Mouse (Mus musculus) kidney, postnatal 0 days (tissue): ENCODE measurements around the gene Ttyh2. TPM values are rescaled to one million over a fixed set of nuclear protein-coding genes. Genes with fewer than 3 reads are reported as not detected.
A peak's percentile ranks its signal among the peaks of the same experiment; 100 is the strongest.

Experiments
- ATAC-seq: fragments of 200-750 bp; cut with Nextera tagmentation; replicated peaks from 2 replicates; pipeline ENCODE4 v1.8.0; 2017; ENCODE audit warnings: low read depth, moderate number of reproducible peaks, moderate TSS enrichment, moderate library complexity; ENCODE audit not compliant: low FRiP score
- DNase-seq: peaks from one replicate; pipeline ENCODE4 v3.0.0-alpha.2; 2016; ENCODE audit warnings: low spot score
- H3K27ac ChIP-seq: fragments of 300-500 bp; sonication (generic); 2 replicates; pipeline ENCODE4 v1.5.1; 2014; ENCODE audit warnings: mild to moderate bottlenecking
- H3K27me3 ChIP-seq: fragments of 300-500 bp; sonication (generic); 2 replicates; pipeline ENCODE4 v1.6.1; 2014; ENCODE audit warnings: low read length, mixed read lengths; ENCODE audit not compliant: insufficient read depth
- H3K36me3 ChIP-seq: fragments of 300-500 bp; sonication (generic); 2 replicates; pipeline ENCODE4 v1.6.1; 2014; ENCODE audit warnings: low read length, mixed read lengths; ENCODE audit not compliant: insufficient read depth
- H3K4me1 ChIP-seq: fragments of 300-500 bp; sonication (generic); replicated peaks from 2 replicates; pipeline ENCODE4 v1.6.1; 2014; ENCODE audit warnings: antibody characterized with exemption, low read length, mixed read lengths; ENCODE audit not compliant: insufficient read depth
- H3K4me2 ChIP-seq: fragments of 300-500 bp; sonication (generic); 2 replicates; pipeline ENCODE4 v1.6.1; 2014; ENCODE audit warnings: mild to moderate bottlenecking, low read length, moderate library complexity, mixed read lengths
- H3K4me3 ChIP-seq: fragments of 300-500 bp; sonication (generic); replicated peaks from 2 replicates; pipeline ENCODE4 v1.5.1; 2014; ENCODE audit warnings: low read depth, low read length
- H3K9ac ChIP-seq: fragments of 300-500 bp; sonication (generic); 2 replicates; pipeline ENCODE4 v1.6.1; 2014; ENCODE audit warnings: low read depth, low read length
- H3K9me3 ChIP-seq: fragments of 300-500 bp; sonication (generic); replicated peaks from 2 replicates; pipeline ENCODE4 v1.6.1; 2016; ENCODE audit warnings: low read length, inconsistent platforms, mixed read lengths
- CTCF ChIP-seq: IDR thresholded peaks from 2 replicates; pipeline ENCODE4 v1.5.1; 2016; ENCODE audit warnings: antibody characterized with exemption, low read depth, mild to moderate bottlenecking, moderate library complexity
- WGBS: fragments of 180-500 bp; shearing (Covaris S2); extraction: QIAGEN DNeasy Blood & Tissue Kit; methylation state at CpG from one replicate; pipeline ENCODE4 v1.1.7; 2014; 5-methylcytosine and 5-hydroxymethylcytosine counted together
- polyA plus RNA-seq: library from polyadenylated mRNA; unstranded; fragments of >200 nt; fragmentation: Nextera tagmentation; extraction: Ambion mirVana; gene quantifications from 2 replicates; pipeline ENCODE4 v1.2.1, GENCODE M21; 2015

Ttyh2 gene
- polyA plus RNA-seq, 1 experiment from 2014 or later: 22.6 TPM

DNA sequence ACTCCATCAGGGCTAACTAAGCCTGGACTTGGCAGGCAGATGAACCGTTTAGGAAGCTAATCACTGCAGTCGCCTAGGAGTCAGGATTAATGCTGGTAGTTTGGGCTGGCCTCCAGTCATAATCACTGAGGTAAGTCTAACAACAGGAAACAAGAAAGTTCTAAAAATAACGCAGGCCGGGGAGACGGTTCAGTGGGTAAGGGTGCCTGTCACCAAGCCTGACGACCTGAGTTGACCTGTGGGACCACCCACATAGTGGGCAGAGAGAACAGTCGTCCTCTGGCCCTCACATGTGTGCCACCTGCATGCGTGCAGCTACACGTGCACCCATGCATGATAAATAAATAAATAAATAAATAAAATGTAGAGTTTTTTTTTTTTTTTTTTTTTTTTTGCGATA is 65.4 kb downstream of the Ttyh2 start:
- Histone ChIP-seq H3K27me3 (no peaks in the 10 kb centered on the region), H3K27ac (no peak overlapping the region), H3K36me3 (no peaks in the 10 kb centered on the region), H3K4me1 (0 out of 2 replicates have a peak, but pooled peaks cover 7% of the 10 kb centered on the region), H3K9ac (0 out of 2 replicates have a peak overlapping the region, but pooled peaks have one; percentile 10), H3K9me3 (no peaks in the 10 kb centered on the region), H3K4me2 (0 out of 2 replicates have a peak overlapping the region, but pooled peaks have one; percentile 5), H3K4me3 (no peak overlapping the region)
- no peak for TF ChIP-seq CTCF
- DNase-seq (peak; percentile 58), ATAC-seq (peak; percentile 63)
- 17% methylated on average over 10 of the region's 10 CpGs for WGBS

DNA sequence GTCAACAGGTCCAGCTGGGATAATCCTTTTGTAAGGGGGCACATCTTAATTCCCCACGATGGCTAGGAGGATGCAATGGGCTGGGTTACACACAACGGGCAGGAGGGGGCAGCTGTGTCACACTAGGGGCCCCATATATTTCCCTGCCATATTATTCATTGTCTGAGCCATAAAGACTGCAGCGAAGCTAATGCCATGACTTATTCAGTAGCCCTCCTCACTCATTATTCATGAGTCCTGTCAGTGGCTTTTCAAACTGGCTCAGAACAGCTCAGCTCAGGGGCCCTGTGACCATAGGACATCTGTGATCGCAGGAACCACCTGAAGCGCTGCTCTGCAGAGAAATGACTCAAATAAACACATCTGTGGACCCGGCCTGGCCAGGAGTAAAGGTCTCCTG is 66.2 kb downstream of the Ttyh2 start:
- ATAC-seq: no peak
- no peak overlapping the region for H3K4me3 ChIP-seq
- no peak for TF ChIP-seq CTCF
- H3K27me3 ChIP-seq: no peaks in the 10 kb centered on the region
- H3K27ac ChIP-seq: no peak overlapping the region
- 36% methylated on average over 6 of the region's 6 CpGs for WGBS
- no peaks in the 10 kb centered on the region for H3K36me3 ChIP-seq
- H3K4me1 ChIP-seq: 0 out of 2 replicates have a peak, but pooled peaks cover 7% of the 10 kb centered on the region
- DNase-seq: no peak
- H3K4me2 ChIP-seq: no peak overlapping the region
- no peak overlapping the region for H3K9ac ChIP-seq
- H3K9me3 ChIP-seq: no peaks in the 10 kb centered on the region

DNA sequence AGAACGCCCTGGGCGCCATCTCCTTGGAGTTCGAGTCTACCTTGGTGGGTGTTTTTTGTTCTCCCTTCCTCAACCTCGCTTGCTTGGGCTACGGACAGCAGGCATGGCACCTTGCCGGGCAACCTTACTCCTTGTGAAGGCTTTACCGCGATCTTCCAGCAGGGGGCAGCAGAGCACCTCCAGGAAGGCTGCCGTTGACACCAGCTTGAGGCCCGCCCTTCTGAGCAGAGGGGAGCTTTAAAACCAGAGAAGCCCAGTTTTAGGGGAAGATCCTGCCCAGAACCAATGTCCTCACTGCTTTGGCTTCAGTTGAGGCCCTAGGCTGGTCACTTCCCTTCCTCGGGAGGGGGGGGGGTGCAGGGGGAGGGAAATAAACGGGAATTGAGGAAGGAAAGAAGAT is 69.9 kb downstream of the Ttyh2 start:
- no peaks in the 10 kb centered on the region for H3K9me3 ChIP-seq
- H3K36me3 ChIP-seq: no peaks in the 10 kb centered on the region
- H3K4me2 ChIP-seq: peak overlapping the region; percentile 21; the same call in 1 of the 2 replicates
- no peak overlapping the region for H3K4me3 ChIP-seq
- no peak overlapping the region for H3K27ac ChIP-seq
- WGBS: under 1% methylated on average over 12 of the region's 12 CpGs
- peak; percentile 98 for TF ChIP-seq CTCF
- ATAC-seq: peak; percentile 48; the same call in 1 of the 2 replicates
- 0 out of 2 replicates have a peak, but pooled peaks cover 3% of the 10 kb centered on the region for H3K4me1 ChIP-seq
- DNase-seq: peak; percentile 92
- H3K9ac ChIP-seq: no peak overlapping the region
- H3K27me3 ChIP-seq: no peaks in the 10 kb centered on the region

DNA sequence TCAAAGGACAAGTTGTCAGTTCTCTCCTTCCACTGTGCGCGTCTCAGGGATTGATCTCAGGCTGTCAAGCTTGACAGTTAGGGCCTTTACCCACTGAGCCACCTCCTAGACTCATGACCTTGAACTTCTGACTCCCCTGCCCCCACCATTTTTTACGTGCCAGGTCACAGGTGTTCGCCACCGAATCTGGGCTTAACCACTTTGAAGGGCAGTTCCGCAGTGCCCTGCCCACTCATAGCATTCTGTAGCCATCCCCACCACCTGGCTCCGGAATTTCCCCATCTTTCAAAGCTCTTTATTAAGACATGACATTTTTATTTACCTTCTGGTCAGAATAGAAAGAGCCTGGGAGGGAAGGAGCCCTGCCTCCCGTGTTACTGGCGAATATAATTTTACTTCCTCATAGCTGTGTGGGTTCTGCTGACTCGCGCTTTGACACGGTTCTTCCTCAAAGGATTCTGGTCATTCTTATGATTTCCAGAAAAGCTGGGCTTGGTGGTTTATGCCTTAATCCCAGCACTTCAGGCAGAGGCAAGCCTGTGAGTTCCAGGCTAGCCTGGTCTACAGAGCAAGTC is 72.4 kb downstream of the Ttyh2 start:
- 44% methylated on average over 12 of the region's 12 CpGs for WGBS
- DNase-seq: no peak
- Histone ChIP-seq H3K36me3 (no peaks in the 10 kb centered on the region), H3K27me3 (no peaks in the 10 kb centered on the region), H3K9ac (no peak overlapping the region), H3K27ac (no peak overlapping the region), H3K9me3 (no peaks in the 10 kb centered on the region), H3K4me2 (no peak overlapping the region), H3K4me3 (no peak overlapping the region), H3K4me1 (no peaks in the 10 kb centered on the region)
- TF ChIP-seq CTCF: no peak
- no peak for ATAC-seq

DNA sequence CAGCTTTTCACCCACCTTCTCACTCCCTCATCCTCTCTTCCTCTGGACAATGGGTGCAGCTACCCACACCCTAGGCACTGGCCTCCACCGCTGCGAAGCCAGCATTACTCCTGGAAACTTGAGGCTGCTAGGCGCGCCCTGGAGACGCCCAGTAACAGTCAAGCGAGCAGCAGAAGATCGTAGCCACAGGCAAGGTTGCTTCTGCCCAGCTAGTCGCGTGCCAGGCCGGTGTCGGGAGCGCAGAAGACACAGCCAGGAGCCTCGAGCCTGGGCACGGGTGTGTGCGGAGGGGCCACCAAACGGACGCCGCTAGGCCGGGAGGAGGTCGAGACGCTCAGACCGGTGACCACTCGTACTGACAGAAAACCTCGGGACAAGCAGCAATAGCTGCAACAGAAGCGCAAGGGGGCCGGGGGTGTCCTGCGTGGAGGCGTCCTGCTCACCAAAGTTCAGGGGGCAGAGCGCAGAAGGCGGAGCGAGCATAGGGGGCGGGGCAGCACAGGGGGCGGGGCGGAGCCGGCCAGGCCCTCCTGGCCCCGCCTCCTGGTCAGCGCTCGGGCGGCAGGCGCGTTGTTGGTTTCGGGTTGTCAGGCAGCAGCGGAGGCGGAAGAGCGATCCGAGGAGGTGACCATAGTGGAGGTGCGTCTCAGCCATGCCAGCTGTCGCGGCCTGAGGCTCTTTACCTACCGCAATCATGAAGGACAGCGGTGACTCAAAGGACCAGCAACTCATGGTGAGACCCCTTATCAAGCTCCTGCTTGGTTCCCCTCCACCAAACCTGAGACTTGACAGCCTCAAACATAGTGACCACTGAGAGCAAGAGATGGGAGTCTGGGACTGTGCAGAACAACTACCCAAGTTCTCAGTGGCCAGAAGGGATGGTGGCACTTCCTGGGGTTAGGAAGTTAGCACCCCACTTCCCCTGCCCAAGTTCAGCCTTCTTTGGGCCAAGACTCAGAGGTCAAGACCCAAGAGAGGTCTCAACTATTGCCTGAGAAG is 89.9 kb downstream of the Ttyh2 start, which contains the start of gene Kif19a:
Gene Kif19a, plus strand, starts transcription at position 569 of the 999 bp plus-strand sequence.
- Histone ChIP-seq H3K4me1 (no peaks in the 10 kb centered on the region), H3K27ac (no peak within 1 kb of the TSS), H3K4me2 (peak within 1 kb of the TSS; percentile 71), H3K9me3 (no peaks in the 10 kb centered on the region), H3K9ac (no peak within 1 kb of the TSS), H3K27me3 (0 out of 2 replicates have a peak, but pooled peaks cover 13% of the 10 kb centered on the region), H3K36me3 (no peaks in the 10 kb centered on the region), H3K4me3 (peak within 1 kb of the TSS; percentile 32)
- DNase-seq: peak; percentile 83
- peak; percentile 74 for ATAC-seq
- 4% methylated on average over 46 of the region's 51 CpGs for WGBS
- no peak for TF ChIP-seq CTCF

DNA sequence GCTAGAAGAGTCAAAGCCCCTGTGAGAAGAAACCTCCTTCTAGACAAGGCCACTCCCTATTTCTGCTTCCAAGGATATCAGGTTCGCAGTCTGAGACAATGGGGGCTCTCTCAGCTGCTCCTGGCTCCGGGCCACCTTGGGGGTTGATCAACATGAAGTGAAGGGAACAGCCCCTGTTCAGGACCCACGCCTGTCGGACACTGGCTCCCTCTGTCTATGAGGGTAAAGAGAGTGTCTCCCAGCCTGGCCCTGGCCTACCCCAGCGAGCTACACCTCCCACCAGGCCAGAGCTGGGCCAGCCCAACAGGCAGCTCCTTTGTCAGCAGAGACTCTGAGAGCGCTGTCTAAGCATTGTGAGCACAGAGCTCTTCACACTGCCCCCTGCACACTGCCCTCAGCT is 94.7 kb downstream of the Ttyh2 start:
- no peak overlapping the region for H3K4me2 ChIP-seq
- 0 out of 2 replicates have a peak, but pooled peaks cover 13% of the 10 kb centered on the region for H3K27me3 ChIP-seq
- TF ChIP-seq CTCF: no peak
- no peak overlapping the region for H3K9ac ChIP-seq
- H3K9me3 ChIP-seq: no peaks in the 10 kb centered on the region
- no peak overlapping the region for H3K4me3 ChIP-seq
- no peaks in the 10 kb centered on the region for H3K4me1 ChIP-seq
- no peak for DNase-seq
- H3K36me3 ChIP-seq: no peaks in the 10 kb centered on the region
- 43% methylated on average over 6 of the region's 6 CpGs for WGBS
- H3K27ac ChIP-seq: no peak overlapping the region
- ATAC-seq: no peak

Other genes starting within 250 kb of the Ttyh2 start
- 1,186 and 1,429 TPM in 2 replicates for gene Rpl38, start 6.9 kb upstream of the Ttyh2 start, polyA plus RNA-seq
- gene Dnaic2, start 52.0 kb downstream of the Ttyh2 start, polyA plus RNA-seq: 0.32 and 0.43 TPM in 2 replicates
- gene Kif19a, start 90.0 kb downstream of the Ttyh2 start, polyA plus RNA-seq: 0.06 and 0.11 TPM in 2 replicates
- gene Btbd17, start 120.5 kb downstream of the Ttyh2 start, polyA plus RNA-seq: 0.78 and 0.96 TPM in 2 replicates
- 0.13 TPM in 1 of 2 replicates, not detected in the other for gene Gpr142, start 123.5 kb downstream of the Ttyh2 start, polyA plus RNA-seq
- gene Gprc5c, start 175.7 kb downstream of the Ttyh2 start, polyA plus RNA-seq: 118 and 131 TPM in 2 replicates
- gene Cd300a, start 214.6 kb downstream of the Ttyh2 start, polyA plus RNA-seq: 1.5 and 1.7 TPM in 2 replicates